Mouse (Mus musculus): Measurements from ENCODE around the gene Pcolce2.

DNA sequence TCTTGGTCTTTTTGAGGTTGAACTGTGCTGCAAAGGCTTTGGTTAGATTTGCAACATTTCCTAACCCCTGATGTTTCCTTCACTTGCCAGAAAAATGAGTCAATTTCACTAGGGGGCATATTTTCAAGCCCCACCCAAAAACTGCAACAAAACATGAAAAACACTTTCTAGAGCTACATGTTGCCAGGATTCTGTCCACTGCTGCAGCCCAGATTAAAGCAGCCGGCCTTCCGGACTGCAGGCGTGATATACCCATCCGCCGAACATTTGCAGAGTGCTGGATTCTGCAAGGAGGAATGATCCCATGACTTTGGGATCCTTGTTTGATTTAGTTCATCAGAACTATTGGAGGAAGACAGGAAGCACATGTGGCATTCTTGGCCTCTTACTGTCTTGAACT is 17.0 kb downstream of the Pcolce2 start:
- TF ChIP-seq CTCF (IDR thresholded peaks at IDR 0.05; ENCODE audit: borderline replicate concordance, extremely low read depth, insufficient read depth, insufficient read length) (no peak), POLR2A (IDR thresholded peaks at IDR 0.05; ENCODE audit: borderline replicate concordance, extremely low read depth, insufficient read depth, insufficient read length, poor library complexity, severe bottlenecking) (no peak)

Data from brain, embryonic 14.5 days (tissue).